Mouse (Mus musculus) monocyte, adult 2 months (primary cell): ENCODE data around the gene Ube4b.
"Not testable (repeated sequence)": the region's sequence is repeated elsewhere in the genome, so short reads cannot be mapped to it uniquely, and the experiment has no call there.

Source experiments
- DNase-seq, 2 experiments: peaks; one replicate each; pipeline ENCODE4 v3.0.0; 2022; ENCODE audit warnings: low spot score in 2 of 2, low read depth in 1 of 2

Gene Ube4b

DNA sequence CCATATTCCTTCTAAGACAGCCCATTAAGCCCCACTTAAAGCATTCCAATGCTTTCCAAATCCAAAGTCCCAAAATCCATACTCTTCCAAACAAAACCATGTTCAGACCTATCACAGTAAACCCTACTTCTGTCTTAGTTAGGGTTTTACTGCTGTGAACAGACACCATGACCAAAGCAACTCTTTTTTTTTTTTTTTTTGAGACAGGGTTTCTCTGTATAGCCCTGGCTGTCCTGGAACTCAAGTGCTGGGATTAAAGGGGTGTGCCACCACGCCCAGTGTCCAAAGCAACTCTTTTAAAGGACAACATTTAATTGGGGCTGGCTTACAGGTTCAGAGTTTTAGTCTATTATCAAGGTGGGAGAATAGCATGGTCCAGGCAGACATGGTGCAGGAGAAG lies 5.3 kb upstream of the Ube4b start:
- not testable (repeated sequence) for DNase-seq

DNA sequence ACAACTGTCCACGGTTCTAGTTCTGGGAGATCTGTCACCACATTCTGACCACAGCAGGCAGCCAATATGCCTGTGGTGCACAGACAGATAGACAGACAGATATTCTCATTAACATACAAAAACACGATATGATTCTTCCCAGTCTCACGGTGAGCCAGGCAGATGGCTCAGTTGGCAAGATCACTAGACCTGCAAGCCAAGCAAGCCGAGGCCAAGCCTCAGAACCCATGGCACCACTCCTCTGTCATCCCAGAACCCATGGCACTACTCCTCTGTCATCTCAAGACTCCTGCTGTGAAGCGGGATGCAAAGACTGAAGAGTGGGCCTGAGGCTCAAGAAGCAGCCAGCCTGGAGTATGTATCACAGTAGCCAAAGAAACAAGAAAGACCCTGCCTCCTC lies 3.0 kb upstream of the Ube4b start:
- DNase-seq, result no peak

DNA sequence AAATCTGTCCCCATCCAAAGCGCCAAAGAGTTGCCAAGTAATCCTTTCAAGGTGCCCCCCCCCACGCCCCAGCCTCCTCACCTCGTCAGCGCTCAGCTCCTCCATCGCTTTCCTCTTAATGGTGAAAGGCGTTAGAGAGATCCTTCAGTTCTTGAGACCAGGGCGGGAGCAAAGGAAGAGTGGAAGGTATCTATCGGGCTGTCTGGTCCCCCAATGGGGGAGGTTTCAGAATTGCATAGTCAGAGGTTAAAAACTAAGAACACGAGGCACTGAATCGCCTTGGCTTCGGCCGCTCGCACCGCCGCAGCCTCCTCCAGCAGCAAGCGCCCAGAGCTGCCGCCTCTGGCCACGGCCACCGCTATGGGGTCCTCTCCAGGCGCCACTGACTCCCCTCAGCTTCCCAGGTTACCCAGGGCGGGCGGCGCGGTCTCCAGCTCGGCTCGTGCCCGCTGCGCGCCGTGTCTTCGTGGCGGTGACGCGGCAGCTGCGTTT lies 702 bp downstream of the Ube4b start:
- peak in 1 of 2 experiments; percentile 3 for DNase-seq

DNA sequence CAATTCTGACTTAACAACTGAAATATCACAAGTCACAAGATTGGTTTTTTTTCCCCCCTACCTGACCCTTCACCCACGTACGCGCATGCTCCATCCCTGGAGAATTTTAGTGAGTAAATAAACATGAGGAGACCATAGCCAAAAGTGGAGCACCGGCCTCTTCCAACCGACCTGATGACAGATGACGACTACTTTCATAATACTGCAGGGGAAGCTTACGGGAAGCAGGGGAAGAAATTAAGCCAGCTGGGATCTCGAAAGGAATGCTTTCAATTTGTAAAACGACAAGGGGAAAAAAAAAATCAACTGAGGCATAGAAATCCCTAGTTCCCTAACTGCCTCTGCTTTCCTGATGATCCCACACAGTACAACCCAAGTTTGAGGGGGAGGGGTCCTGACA lies 1.8 kb downstream of the Ube4b start:
- DNase-seq, result no peak

DNA sequence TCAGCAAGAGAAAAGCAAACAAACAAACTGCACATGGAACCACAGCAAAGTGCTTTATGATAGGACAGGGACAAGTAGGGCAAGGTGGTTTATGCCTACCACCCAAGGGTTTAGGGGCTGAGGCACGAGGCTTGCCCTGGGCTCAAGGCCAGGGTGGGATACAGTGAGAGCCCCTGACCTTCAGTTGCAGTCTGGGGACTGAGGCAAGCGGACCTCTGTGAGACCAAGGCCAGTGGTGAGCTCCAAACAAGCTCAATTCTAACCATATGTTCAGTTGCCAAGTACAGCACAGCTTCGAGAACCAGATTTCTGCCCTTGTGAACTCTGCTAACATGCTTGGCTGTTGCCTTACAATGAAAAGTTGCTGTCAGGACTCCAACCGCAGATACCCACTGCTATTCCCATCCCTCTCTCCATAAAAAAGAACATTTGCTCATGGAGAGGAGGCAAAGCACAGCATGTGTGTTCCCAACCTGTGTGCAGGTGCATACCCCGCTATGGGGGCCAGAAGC lies 8.6 kb downstream of the Ube4b start:
- no peak for DNase-seq

DNA sequence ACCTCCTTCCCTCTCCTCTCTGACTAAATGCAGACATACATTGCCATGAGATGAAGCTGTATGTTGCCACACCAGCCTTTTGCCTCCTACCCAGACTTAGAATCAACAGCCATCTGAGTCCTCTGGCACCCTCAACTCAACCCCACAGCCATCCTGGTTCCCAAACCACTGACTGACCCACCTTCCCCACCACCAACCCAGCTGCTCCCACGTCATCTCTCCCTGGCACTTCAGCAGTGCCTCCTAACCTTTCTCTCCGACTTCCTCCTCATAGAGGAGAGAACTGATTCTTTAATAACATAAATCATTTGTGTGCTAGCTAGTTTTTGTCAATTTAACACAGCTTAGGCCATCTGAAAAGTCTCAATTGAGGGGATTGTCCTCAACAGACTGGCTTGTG lies 9.6 kb downstream of the Ube4b start:
- no peak for DNase-seq

DNA sequence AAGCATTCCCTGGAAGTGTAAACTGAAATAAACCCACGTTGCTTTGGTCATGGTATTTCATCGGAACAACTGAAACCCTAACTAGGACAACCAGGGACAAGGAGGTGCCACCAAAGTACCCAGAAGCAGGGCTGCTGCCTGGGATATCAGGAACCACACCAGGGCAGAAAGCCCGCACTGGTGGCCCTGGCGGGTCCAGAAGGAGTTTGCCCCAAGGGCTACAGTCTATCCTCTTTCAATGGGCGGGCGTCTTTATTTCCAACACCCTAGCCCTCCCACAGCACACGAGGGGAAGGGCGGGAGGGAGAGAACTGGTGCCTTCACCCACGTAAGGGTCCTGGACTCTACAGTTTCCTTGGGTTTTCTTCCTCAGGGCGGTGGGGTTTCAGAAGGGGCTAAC lies 10.1 kb downstream of the Ube4b start:
- no peak for DNase-seq

DNA sequence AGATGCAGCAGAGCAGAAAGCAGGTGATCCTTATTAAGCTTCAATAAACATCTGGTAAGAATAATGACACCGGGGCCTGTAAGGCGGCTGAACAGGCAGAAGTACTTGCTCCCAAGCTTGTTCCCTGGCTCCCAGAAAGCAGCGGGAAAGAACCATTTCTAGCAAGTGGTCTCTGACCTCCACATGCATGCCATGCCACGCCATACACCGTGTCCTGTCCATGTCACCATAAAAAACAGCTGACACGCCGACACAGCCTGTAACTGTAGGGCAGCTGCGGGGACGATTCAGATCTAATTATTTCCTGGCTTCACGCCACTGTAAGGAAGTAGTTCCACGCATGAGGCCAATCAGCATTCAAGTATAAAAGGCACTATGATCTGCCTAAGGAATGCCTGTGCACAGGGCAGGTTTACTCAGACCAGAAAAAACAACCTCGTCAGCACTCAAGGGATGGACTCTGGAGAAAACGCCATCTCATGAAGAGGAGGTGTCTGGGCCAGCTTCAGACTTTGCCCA lies 10.8 kb downstream of the Ube4b start:
- DNase-seq, result no peak

DNA sequence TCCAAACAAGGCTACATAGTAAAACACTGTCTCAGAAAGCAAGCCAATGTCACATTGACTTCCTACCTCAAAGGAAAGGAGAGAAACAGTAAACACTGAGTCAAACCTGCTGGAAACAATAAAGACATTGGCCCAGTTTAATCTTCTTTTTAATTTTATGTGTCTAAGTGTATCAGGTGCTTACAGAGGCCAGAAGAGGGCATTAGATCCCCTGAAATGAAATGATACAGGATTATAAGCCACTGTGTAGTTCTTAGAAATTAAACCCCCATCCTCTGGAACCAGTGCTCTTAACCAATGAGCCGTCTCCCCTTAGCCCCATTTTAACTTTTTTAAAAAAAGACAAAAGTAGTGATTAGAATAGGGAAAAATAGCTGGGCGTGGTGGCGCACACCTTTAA lies 12.3 kb downstream of the Ube4b start:
- DNase-seq, result no peak

DNA sequence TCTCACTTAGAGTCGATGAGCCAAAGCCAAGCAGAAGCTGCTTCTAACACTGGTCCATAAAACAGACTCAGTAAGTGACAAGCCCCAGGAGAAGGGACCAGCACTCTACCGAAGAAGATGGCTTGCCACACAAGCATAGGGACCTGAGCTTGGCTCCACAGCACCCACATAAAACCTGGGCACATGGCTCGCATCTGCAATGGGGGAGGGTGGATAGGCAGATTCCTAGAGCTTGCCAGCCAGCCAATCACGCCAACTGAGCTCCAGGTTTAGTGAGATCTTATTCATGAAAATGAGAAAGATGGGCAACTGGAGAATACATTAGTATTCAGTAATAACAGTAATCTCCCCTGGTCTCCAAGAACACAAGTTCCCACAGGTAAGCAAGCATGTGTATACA lies 16.8 kb downstream of the Ube4b start:
- no peak for DNase-seq

DNA sequence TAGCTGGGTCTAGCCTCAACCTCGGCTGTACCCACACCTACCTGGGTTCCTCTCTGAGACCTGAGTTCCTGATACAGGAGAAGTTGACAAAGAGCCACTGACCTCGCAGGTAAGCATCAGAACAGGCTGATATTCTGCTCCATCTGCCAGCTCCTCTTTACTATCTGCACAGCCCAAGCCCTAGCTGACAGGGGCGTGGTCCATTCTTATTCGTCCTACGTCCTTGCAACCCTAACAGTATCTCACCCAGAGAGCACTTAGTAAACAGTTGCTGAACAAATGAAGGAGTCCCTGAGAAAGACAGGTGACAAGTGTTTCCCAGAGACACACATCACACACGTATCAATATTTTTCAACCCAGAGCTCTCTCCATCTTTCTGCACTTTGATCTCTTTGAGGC lies 18.2 kb downstream of the Ube4b start:
- no peak for DNase-seq

DNA sequence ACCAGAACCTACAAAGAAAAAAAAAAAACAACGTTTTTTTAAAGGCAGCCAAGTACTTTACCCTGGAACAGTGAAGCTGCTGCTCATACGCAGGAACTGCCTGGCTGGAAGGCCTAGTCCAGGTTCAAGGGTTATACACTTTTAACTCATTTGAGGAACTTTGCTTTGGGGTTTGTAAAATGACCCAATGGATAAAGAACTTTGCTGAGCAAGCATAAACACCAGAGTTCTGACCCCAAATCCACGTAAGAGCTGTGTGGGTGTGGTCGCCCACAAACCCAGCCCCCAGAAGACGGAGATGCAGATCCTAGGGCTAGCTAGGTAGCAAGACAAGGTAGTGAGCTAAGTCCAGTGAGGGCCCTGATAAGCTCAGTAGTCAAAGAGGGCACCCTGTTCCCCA lies 19.1 kb downstream of the Ube4b start:
- DNase-seq, result no peak

DNA sequence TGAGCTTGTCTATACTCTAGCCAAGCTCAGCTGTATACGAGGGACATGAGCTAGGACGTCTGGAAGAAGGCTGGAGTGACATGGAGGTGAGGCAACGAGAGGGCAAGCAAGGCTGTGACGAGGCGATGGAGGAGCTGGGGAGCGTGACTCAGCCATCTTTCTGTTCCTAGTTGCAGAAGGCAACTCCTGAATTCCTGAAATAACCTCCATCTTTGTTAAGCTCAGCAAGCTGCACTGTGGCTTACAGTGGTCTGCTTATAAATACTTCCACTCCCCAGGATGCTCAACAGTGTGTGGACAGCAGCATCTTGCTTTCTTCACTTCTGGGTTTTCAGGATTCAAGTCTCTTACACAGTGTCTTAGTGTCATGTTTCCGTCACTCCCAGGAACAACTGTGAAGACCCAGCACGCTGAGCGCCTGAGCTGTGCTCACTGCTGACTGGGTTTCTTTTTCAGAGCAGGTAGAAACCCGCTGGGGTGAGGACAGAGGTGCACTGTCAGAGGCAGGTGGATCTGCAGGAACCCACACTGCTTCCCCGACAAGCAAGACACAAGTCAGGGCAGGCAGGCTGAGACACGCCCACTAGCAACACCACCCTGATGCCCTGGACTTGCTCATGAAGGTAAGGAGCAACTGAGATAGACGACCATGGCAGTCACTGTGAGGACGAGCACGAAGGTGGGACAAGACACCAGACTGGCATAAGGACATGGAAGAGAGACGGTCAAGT lies 20.7 kb downstream of the Ube4b start:
- no peak for DNase-seq

DNA sequence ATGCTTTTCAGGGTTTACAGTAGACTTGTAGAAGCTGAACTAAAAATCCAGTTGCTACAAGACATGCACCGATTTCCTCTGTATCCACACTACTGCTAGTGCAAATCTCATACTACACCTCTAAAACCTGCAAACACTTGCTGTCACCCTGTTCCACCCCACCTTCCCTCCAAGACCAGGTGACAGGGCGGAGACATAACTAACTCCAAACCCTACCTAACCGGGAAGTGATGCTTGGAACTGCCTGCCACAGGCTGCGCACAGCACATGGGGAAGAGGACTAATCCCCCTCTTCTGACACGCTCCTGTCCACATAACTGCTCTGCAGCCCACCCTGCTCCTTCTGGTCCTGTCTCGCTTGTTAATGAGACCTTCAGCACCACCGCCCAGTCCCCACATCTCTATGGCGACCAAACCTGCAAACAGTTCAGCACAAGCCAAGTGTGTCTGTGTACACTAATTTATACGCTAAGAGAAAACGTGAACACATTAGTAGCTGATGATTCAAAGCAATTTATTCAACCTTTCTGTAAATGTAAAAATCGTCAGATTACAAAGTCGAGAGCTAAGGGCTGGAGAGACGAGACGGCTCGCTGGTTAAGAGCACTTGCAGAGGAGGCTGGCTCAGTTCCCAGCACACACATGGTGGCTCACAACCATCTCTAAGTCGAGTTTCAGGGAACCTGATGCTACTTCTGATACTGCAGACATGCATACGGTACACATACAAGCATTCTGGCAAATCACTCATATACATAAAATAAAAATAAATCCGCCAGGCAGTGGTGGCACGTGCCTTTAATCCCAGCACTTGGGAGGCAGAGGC lies 21.7 kb downstream of the Ube4b start:
- DNase-seq, result no peak

DNA sequence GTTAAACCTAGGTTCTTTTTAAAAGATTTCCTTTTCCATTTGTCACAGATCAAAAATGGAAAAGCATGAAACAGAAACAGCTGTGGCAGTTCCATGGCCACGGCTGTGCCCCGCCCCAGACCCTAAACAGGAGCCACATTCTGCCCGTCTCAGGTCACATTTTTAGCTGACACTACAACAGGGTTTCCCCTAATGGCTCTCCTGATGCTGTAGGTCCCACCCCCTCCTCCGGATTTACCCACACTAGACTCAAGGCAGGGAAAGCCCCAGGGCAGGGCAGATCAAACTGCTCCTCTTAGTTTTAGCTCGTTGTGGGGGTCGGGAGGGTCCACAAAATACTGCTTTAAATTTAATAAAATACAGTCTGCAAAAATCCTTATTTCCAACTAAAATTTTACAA lies 23.5 kb downstream of the Ube4b start:
- DNase-seq, result no peak

DNA sequence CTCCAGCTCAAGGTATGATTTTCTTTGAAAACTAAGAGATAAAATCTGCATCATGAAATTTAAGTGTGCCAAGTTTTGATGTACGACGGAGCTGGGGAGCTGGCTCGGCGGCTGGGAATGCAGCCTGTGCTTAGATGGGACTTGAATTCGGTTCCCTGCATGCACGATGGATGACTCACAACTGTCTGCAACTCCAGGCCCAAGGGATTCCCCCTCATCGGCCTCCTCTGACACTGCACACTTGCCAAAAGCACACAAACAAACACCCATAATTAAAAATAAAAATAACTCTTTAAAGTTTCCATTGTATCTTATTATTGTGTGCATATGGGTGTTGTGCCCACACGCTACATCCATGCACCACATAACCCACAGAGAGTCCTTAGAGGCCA lies 25.0 kb downstream of the Ube4b start:
- no peak for DNase-seq

DNA sequence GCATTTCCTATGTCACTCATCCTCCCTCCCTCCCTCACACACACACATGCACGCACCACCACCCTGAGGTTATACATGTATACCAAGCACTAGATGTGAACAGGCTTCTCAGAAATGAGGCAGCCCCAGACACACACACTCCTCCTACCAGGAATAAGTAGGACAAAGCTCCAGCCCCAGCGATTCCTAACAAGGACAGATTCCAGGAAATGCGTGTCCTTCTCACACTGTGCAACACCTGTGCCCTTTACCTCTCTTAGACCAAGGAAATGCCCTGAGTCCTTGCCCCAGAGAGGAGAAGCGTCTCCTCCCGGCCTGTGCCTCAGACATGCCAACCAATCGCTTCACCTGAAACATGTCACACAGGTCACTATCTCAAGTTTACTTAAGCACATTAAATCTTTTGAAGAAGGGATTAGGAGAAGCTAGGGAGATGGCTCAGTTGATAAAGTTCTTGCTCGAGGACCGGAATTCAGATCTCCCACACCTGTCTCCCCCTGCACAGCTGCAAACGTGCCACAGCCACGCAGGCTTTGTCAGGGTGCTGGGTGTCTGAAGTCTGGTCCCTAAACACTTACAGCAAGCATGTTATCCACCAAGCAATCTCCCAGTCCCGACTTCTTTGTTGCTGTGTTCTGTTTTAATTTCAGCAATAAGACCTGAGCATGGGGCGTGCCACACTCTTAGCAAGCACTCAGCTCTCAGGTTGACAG lies 25.5 kb downstream of the Ube4b start:
- DNase-seq, result no peak

DNA sequence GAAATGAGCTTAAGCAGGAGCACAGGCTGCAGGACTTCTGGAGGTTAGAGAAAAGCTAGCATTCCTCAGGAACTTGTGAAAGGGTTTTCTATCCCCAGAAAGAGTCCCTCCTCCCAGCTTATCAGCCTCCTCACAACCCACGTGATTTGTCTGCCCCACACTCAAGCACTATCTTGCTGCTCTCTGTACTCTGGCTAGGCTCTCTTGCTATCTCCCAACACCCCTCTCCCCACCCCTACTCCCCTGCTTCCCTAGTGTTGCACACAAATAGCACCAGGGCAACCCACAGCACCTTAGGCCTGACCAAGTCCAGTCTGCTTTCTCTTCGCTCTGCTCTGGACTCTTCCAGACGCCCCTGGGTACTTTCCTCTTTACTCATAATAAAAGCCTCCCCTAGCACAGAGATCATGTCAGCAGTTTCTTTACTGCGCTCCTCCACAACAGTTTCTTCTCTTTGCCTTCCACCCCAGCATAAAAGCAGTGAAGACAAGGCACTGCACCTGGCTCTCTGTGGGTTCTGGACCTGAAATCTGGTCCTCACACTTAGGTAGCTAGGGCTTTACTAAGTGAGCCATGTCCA lies 27.1 kb downstream of the Ube4b start:
- no peak for DNase-seq

DNA sequence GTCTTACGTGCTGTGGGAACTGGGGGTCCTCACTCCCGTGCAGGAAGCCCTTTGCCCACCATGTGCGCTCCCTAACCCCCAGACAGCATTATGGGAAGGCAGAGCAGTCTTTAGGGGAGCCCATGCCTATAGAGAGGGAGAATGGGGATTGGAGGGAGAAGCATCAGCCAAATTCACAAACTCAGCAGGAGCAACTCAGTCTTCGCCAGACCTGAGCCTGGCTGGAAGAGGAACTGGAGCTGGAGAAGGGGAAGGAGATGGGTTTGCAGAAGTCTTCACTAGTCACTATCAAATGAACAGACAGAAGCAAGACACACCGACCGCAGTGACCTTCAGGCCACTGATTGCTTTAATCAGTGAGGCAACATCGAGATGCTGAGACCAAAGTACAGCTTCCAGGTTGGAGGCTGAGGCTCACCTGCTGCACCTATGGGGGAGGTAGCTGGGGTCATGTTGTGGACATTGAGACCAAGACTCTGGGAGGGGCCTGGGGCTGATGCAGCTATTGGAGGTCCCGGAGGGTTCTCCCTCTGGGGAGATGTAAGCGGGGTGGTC lies 28.3 kb downstream of the Ube4b start:
- DNase-seq, result no peak

DNA sequence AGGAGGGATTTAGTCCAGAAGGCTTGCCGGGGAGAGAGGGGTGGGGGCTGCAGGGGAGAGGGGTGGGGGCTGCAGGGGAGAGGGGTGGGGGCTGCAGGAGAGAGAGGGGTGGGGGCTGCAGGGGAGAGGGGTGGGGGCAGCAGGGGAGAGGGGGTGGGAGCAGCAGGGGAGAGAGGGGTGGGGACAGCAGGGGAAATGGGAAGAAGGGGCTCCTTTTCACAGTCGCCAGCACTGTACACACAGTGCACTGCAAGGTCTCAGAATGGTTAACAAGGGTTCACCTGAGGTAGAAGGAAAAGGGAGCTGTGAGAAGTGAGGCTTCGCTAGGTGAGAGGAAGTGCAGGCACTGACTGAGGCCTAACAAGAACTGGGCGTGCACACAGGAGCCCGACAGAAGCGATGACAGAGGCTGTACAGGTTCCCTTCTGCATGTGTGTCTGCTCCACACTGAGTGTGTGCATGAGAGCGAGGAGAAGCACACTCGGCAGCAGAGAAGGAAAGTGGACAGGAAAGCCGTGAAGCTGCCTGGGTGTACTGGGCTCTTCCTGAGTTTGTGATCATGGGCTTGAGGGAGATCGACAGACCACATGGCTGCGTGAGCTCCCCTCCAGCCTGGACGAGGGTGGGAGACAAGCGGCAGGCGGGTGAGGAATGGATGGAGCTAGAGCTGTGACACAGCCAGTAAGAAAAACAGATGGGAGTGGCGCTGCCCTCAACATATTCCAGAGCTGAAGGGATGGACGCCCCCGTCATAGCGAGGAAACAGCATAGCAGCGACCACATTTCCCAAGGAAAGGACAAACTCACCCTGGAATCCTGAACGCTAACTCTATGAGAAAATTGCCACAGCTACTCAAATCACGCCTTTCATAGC lies 29.9 kb downstream of the Ube4b start:
- no peak for DNase-seq
